Mouse (Mus musculus) heart, adult 9 months (tissue): ENCODE measurements at regions not wholly inside any gene's neighbourhood (a gene's known extent, or its start where the extent isn't known, plus 50 kb on each side); places are given as distances from the start of the nearest gene placed in this dataset.
"Not testable (repeated sequence)": the region's sequence is repeated elsewhere in the genome, so short reads cannot be mapped to it uniquely, and the experiment has no call there.

Experiments used
- DNase-seq, 2 experiments: peaks; one replicate each; pipeline ENCODE4 v3.0.0; 2022; ENCODE audit warnings: low spot score in 2 of 2

GRCm38 (mm10) chr12:46398875-46399652 lies 419.7 kb downstream of the Nova1 start:
- no peak for DNase-seq

- no peak for DNase-seq
Measured at GRCm38 (mm10) chr12:46395245-46395644, 423.5 kb downstream of the Nova1 start.

GRCm38 (mm10) chr12:46393769-46394168 lies 425.0 kb downstream of the Nova1 start:
- DNase-seq: no peak

GRCm38 (mm10) chr12:46378914-46379313 lies 439.8 kb downstream of the Nova1 start:
- DNase-seq: no peak

- no peak for DNase-seq
Measured at GRCm38 (mm10) chr12:46371747-46372146, 447.0 kb downstream of the Nova1 start.

- no peak for DNase-seq
Measured at GRCm38 (mm10) chr12:46333376-46333775, 485.4 kb downstream of the Nova1 start.

GRCm38 (mm10) chr12:46327865-46328264 lies 490.9 kb downstream of the Nova1 start:
- no peak for DNase-seq

- no peak for DNase-seq
Measured at GRCm38 (mm10) chr12:46323276-46323675, 495.5 kb downstream of the Nova1 start.

GRCm38 (mm10) chr12:46303136-46303797 lies 515.5 kb downstream of the Nova1 start:
- DNase-seq: no peak

- DNase-seq: no peak
Measured at GRCm38 (mm10) chr12:46298926-46299325, 519.8 kb downstream of the Nova1 start.

- no peak for DNase-seq
Measured at GRCm38 (mm10) chr12:46284519-46284918, 534.2 kb downstream of the Nova1 start.

- no peak for DNase-seq
Measured at GRCm38 (mm10) chr12:46248402-46249018, 570.2 kb downstream of the Nova1 start.

- no peak for DNase-seq
Measured at GRCm38 (mm10) chr12:46244925-46245324, 573.8 kb downstream of the Nova1 start.

GRCm38 (mm10) chr12:46232359-46232758 lies 586.4 kb downstream of the Nova1 start:
- no peak for DNase-seq

GRCm38 (mm10) chr12:46215328-46215727 lies 603.4 kb downstream of the Nova1 start:
- not testable (repeated sequence) for DNase-seq

GRCm38 (mm10) chr12:46199076-46199475 lies 619.7 kb downstream of the Nova1 start:
- DNase-seq: no peak

GRCm38 (mm10) chr12:46197482-46198101 lies 621.1 kb downstream of the Nova1 start:
- DNase-seq: no peak

- DNase-seq: no peak
Measured at GRCm38 (mm10) chr12:46194173-46194572, 624.6 kb downstream of the Nova1 start.
